In genomic region chr1:193363801-193364231, GRCm38 (mm10) we compare ENCODE assay signal across 10 mouse cellular contexts. TPM values are rescaled to one million over a fixed set of nuclear protein-coding genes. Genes with fewer than 3 reads are reported as not detected.
A peak's percentile ranks its signal among the peaks of the same experiment; 100 is the strongest.
DNase-seq lines count a peak whose midpoint lies in the region; ATAC-seq and TF ChIP-seq lines count a peak whose summit lies in the region.
"Had no signal": no experiment of that assay in that cellular context is flagged by ENCODE, and none has a peak within 500 bp of the region (broad histone marks: within the 10 kb centered on the region; RNA-seq: fewer than 3 reads in every experiment).

No protein-coding gene starts in this region.

- H3K27ac ChIP-seq in midbrain, embryonic 11.5 days (ENCODE audit: low read depth, low read length), result no peak overlapping the region
- H3K27ac ChIP-seq in midbrain, embryonic 13.5 days, result no peak overlapping the region
- H3K27ac ChIP-seq in hindbrain, postnatal 0 days, result no peak overlapping the region
- no peak overlapping the region for H3K27ac ChIP-seq in liver, embryonic 14.5 days
- H3K27ac ChIP-seq: embryonic facial prominence, embryonic 15.5 days; limb, embryonic 13.5 days had no signal

- TF ChIP-seq CTCF in hindbrain, postnatal 0 days (IDR thresholded peaks at IDR 0.05; ENCODE audit: low read depth), result peak; percentile 81
- TF ChIP-seq CTCF in liver, embryonic 14.5 days (IDR thresholded peaks at IDR 0.05; ENCODE audit: low read depth), result peak; percentile 75

- H3K4me2 ChIP-seq in midbrain, embryonic 11.5 days, result no peak overlapping the region
- H3K4me2 ChIP-seq in midbrain, embryonic 13.5 days (replicated peaks), result no peak overlapping the region
- H3K4me2 ChIP-seq in hindbrain, postnatal 0 days (ENCODE audit: low read depth, low read length), result no peak overlapping the region
- no peak overlapping the region for H3K4me2 ChIP-seq in liver, embryonic 14.5 days (ENCODE audit: low read depth)
- H3K4me2 ChIP-seq: embryonic facial prominence, embryonic 15.5 days; limb, embryonic 13.5 days had no signal

- H3K9ac ChIP-seq in midbrain, embryonic 11.5 days (ENCODE audit: low read length), result no peak overlapping the region
- H3K9ac ChIP-seq in midbrain, embryonic 13.5 days (replicated peaks), result no peak overlapping the region
- no peak overlapping the region for H3K9ac ChIP-seq in hindbrain, postnatal 0 days (replicated peaks; ENCODE audit: low read length)
- no peak overlapping the region for H3K9ac ChIP-seq in liver, embryonic 14.5 days (replicated peaks)
- H3K9ac ChIP-seq: embryonic facial prominence, embryonic 15.5 days; limb, embryonic 13.5 days had no signal

- no peak for TF ChIP-seq EP300 in liver, embryonic 14.5 days (IDR thresholded peaks at IDR 0.05; ENCODE audit: low read depth)

- peaks cover 6% of the 10 kb centered on the region for H3K4me1 ChIP-seq in midbrain, embryonic 11.5 days (ENCODE audit: control insufficient read depth, insufficient read depth, low read length)
- peaks cover 23% of the 10 kb centered on the region for H3K4me1 ChIP-seq in midbrain, embryonic 13.5 days (replicated peaks)
- peaks cover 23% of the 10 kb centered on the region for H3K4me1 ChIP-seq in hindbrain, postnatal 0 days (ENCODE audit: insufficient read depth, low read length)
- H3K4me1 ChIP-seq in liver, embryonic 14.5 days (replicated peaks; ENCODE audit: control insufficient read depth in 2 of 2, insufficient read depth in 2 of 2, low read length in 1 of 2), result no peaks in the 10 kb centered on the region

- no peaks in the 10 kb centered on the region for H3K36me3 ChIP-seq in midbrain, embryonic 11.5 days (ENCODE audit: control insufficient read depth, insufficient read depth, low read length)
- H3K36me3 ChIP-seq in midbrain, embryonic 13.5 days, result peaks cover 29% of the 10 kb centered on the region
- peaks cover 4% of the 10 kb centered on the region; the same call in 1 of the 2 replicates for H3K36me3 ChIP-seq in hindbrain, postnatal 0 days (ENCODE audit: insufficient read depth, low read length)
- no peaks in the 10 kb centered on the region for H3K36me3 ChIP-seq in liver, embryonic 14.5 days (replicated peaks; ENCODE audit: control insufficient read depth, insufficient read depth, low read depth)

- H3K4me3 ChIP-seq in midbrain, embryonic 11.5 days (ENCODE audit: low read depth, low read length), result no peak overlapping the region
- no peak overlapping the region for H3K4me3 ChIP-seq in midbrain, embryonic 13.5 days (replicated peaks)
- H3K4me3 ChIP-seq in hindbrain, postnatal 0 days (ENCODE audit: low read length), result no peak overlapping the region
- no peak overlapping the region for H3K4me3 ChIP-seq in liver, embryonic 14.5 days (ENCODE audit: insufficient read depth in 1 of 2, low read depth in 2 of 2, low read length in 2 of 2)
- H3K4me3 ChIP-seq: embryonic facial prominence, embryonic 15.5 days; limb, embryonic 13.5 days had no signal

- WGBS in midbrain, embryonic 11.5 days, result 64% methylated on average over 5 of the region's 5 CpGs
- WGBS in midbrain, embryonic 13.5 days, result 63% methylated on average over 5 of the region's 5 CpGs
- WGBS in hindbrain, postnatal 0 days, result 69% methylated on average over 5 of the region's 5 CpGs
- 45% methylated on average over 5 of the region's 5 CpGs for WGBS in liver, embryonic 14.5 days (ENCODE audit: insufficient replicate concordance)

- no peaks in the 10 kb centered on the region for H3K27me3 ChIP-seq in midbrain, embryonic 11.5 days (ENCODE audit: control insufficient read depth, insufficient read depth, low read length)
- H3K27me3 ChIP-seq in midbrain, embryonic 13.5 days, result no peaks in the 10 kb centered on the region
- H3K27me3 ChIP-seq in hindbrain, postnatal 0 days (ENCODE audit: insufficient read depth, low read length), result no peaks in the 10 kb centered on the region
- no peaks in the 10 kb centered on the region for H3K27me3 ChIP-seq in liver, embryonic 14.5 days (ENCODE audit: control insufficient read depth, insufficient read depth, low read length)
- H3K27me3 ChIP-seq: embryonic facial prominence, embryonic 15.5 days; limb, embryonic 13.5 days had no signal

- peak; percentile 85 for DNase-seq in midbrain, embryonic 11.5 days (ENCODE audit: low spot score, missing footprints)
- DNase-seq in T-cell, adult 2 months (ENCODE audit: low spot score), result peak; percentile 54
- DNase-seq in cerebellum, postnatal 36 days, result peak; percentile 51 to 53
- peak; percentile 69 for DNase-seq in hindbrain, postnatal 0 days (ENCODE audit: low spot score)
- no peak for DNase-seq in liver, embryonic 14.5 days (ENCODE audit: low read depth in 3 of 3, low spot score in 3 of 3)
- DNase-seq in right cerebral cortex, postnatal 25 days, result peak; percentile 60
- DNase-seq in neural tube, embryonic 10.5 days (ENCODE audit: extremely low spot score, low spot score), result no peak

- H3K9me3 ChIP-seq in midbrain, embryonic 11.5 days (ENCODE audit: control insufficient read depth, low read length), result no peaks in the 10 kb centered on the region
- H3K9me3 ChIP-seq in midbrain, embryonic 13.5 days, result no peaks in the 10 kb centered on the region
- no peaks in the 10 kb centered on the region for H3K9me3 ChIP-seq in hindbrain, postnatal 0 days (ENCODE audit: low read length)
- no peaks in the 10 kb centered on the region for H3K9me3 ChIP-seq in liver, embryonic 14.5 days (ENCODE audit: control insufficient read depth, low read length)
- H3K9me3 ChIP-seq: embryonic facial prominence, embryonic 15.5 days; limb, embryonic 13.5 days had no signal

- peak; percentile 27; the same call in 1 of the 2 replicates for ATAC-seq in midbrain, embryonic 11.5 days (ENCODE audit: low FRiP score)
- ATAC-seq in midbrain, embryonic 13.5 days, result no peak
- no peak for ATAC-seq in hindbrain, postnatal 0 days
- no peak for ATAC-seq in liver, embryonic 14.5 days (ENCODE audit: insufficient read depth)

RNA-seq across cellular contexts. Expression of gene Camk1g, which starts 6.3 kb away (rescaled TPM):
- polyA plus RNA-seq in midbrain, embryonic 11.5 days (2014; fragmentation: Nextera tagmentation; extraction: Ambion mirVana), result 17.1 and 20.1 TPM in 2 replicates
- 42.5 and 43.0 TPM in 2 replicates for polyA plus RNA-seq in midbrain, embryonic 13.5 days (2015; fragmentation: Nextera tagmentation; extraction: Ambion mirVana)
- 32.9 and 34.6 TPM in 2 replicates for total RNA-seq in hindbrain, postnatal 0 days (2014; rRNA removed)
- 30.9 and 35.1 TPM in 2 replicates for polyA plus RNA-seq in hindbrain, postnatal 0 days (2015; fragmentation: Nextera tagmentation; extraction: Ambion mirVana)
- 0.15 and 0.19 TPM in 2 replicates for polyA plus RNA-seq in liver, embryonic 14.5 days (2012; rRNA removed)
- 0.06 and 0.23 TPM in 2 replicates for polyA plus RNA-seq in liver, embryonic 14.5 days (2014; fragmentation: Nextera tagmentation; extraction: Ambion mirVana)

Comparison
In these comparisons a context has a peak if more than half of its experiments do, and no peak if none do; other contexts are left out.
1. DNase-seq: peak in midbrain, embryonic 11.5 days (single experiment), T-cell, adult 2 months (single experiment), cerebellum, postnatal 36 days (2 of 2), hindbrain, postnatal 0 days (single experiment) and right cerebral cortex, postnatal 25 days (single experiment); none in liver, embryonic 14.5 days (0 of 3) and neural tube, embryonic 10.5 days (single experiment).
2. RNA of gene Camk1g, which starts 6.3 kb away (polyA plus RNA-seq): 42.5 to 43.0 TPM in midbrain, embryonic 13.5 days, 30.9 to 35.1 TPM in hindbrain, postnatal 0 days and 17.1 to 20.1 TPM in midbrain, embryonic 11.5 days; 0.06 to 0.23 TPM in liver, embryonic 14.5 days; every median in the first group is over 10 times any median in the second.